Mouse (Mus musculus) liver, adult 2 months (tissue): ENCODE measurements around the gene Rab26. TPM values are rescaled to one million over a fixed set of nuclear protein-coding genes. Genes with fewer than 3 reads are reported as not detected.

ENCODE experiments used
- DNase-seq: peaks from one replicate; pipeline ENCODE4 v3.0.0-alpha.2; 2011; ENCODE audit warnings: low read depth, low spot score; ENCODE audit errors: extremely low read depth
- H3K27ac ChIP-seq: fragments of 200-500 bp; replicated peaks from 2 replicates; pipeline ENCODE4 v1.5.1; 2012; ENCODE audit warnings: low read depth, mild to moderate bottlenecking, control low read depth, inconsistent platforms, low read length; ENCODE audit not compliant: insufficient read depth
- H3K27me3 ChIP-seq: fragments of 200-500 bp; 2 replicates; pipeline ENCODE4 v1.6.1; 2012; ENCODE audit warnings: mild to moderate bottlenecking, moderate library complexity, low read length, inconsistent platforms; ENCODE audit not compliant: control insufficient read depth, insufficient read depth
- H3K36me3 ChIP-seq: fragments of 200-500 bp; 2 replicates; pipeline ENCODE4 v1.6.1; 2012; ENCODE audit warnings: low read length, inconsistent platforms; ENCODE audit not compliant: control insufficient read depth, insufficient read depth
- H3K4me1 ChIP-seq: fragments of 200-500 bp; 2 replicates; pipeline ENCODE4 v1.6.1; 2011; ENCODE audit warnings: low read length; ENCODE audit not compliant: control insufficient read depth, insufficient read depth
- H3K4me3 ChIP-seq: fragments of 200-500 bp; 2 replicates; pipeline ENCODE4 v1.5.1; 2011; ENCODE audit warnings: low read depth, mild to moderate bottlenecking, control low read depth, low read length, moderate library complexity; ENCODE audit not compliant: insufficient read depth
- H3K79me2 ChIP-seq: fragments of 200-500 bp; 2 replicates; pipeline ENCODE4 v1.6.1; 2012; ENCODE audit warnings: inconsistent platforms, mild to moderate bottlenecking, low read length, moderate library complexity; ENCODE audit not compliant: control insufficient read depth, insufficient read depth
- H3K9ac ChIP-seq: fragments of 200-500 bp; 2 replicates; pipeline ENCODE4 v1.6.1; 2012; ENCODE audit warnings: low read depth, mild to moderate bottlenecking, control low read depth, inconsistent platforms, low read length
- CTCF ChIP-seq: fragments of 200-500 bp; IDR thresholded peaks from 2 replicates; pipeline ENCODE4 v1.5.1; 2011; ENCODE audit warnings: low read depth, low read length, control low read depth
- POLR2A ChIP-seq: fragments of 200-500 bp; IDR thresholded peaks from 2 replicates; pipeline ENCODE4 v1.6.1; 2011; ENCODE audit warnings: low read length, control low read depth; ENCODE audit not compliant: insufficient read depth; ENCODE audit errors: extremely low read depth
- WGBS: fragments of 180-500 bp; shearing (Covaris S2); methylation state at CpG from one replicate; pipeline ENCODE4 v1.1.7; 2018; 5-methylcytosine and 5-hydroxymethylcytosine counted together
- polyA plus RNA-seq: library from polyadenylated mRNA; depleted of rRNA; stranded (reverse); fragments of >200 nt; gene quantifications from 2 replicates; pipeline ENCODE4 v1.2.3, GENCODE M21; 2012
- total RNA-seq: library from RNA; depleted of rRNA; stranded (reverse); fragments of >200 nt; gene quantifications from 2 replicates; pipeline ENCODE4 v1.2.3, GENCODE M21; 2014

Gene Rab26
- total and polyA plus RNA-seq, 2 experiments = 0.37 to 0.40 TPM

GRCm38 (mm10) chr17:24567034-24567779, 33.2 kb upstream of the Rab26 start:
- Histone ChIP-seq H3K4me1 (no peaks in the 10 kb centered on the region), H3K79me2 (peaks cover 6% of the 10 kb centered on the region; the same call in 1 of the 2 replicates), H3K27me3 (no peaks in the 10 kb centered on the region), H3K27ac (no peak overlapping the region), H3K9ac (no peak overlapping the region), H3K4me3 (no peak overlapping the region), H3K36me3 (peaks cover 7% of the 10 kb centered on the region; the same call in 1 of the 2 replicates)
- no peak for TF ChIP-seq CTCF
- DNase-seq = no peak
- WGBS = 66% methylated on average over 8 of the region's 8 CpGs

- no peaks in the 10 kb centered on the region for H3K4me1 ChIP-seq
- no peaks in the 10 kb centered on the region for H3K27me3 ChIP-seq
- peaks cover 6% of the 10 kb centered on the region; the same call in 1 of the 2 replicates for H3K79me2 ChIP-seq
- no peak overlapping the region for H3K4me3 ChIP-seq
- DNase-seq = no peak
- 93% methylated on average over 3 of the region's 3 CpGs for WGBS
- H3K9ac ChIP-seq = no peak overlapping the region
- H3K36me3 ChIP-seq = peaks cover 7% of the 10 kb centered on the region; the same call in 1 of the 2 replicates
- TF ChIP-seq POLR2A (no peak), CTCF (no peak)
- no peak overlapping the region for H3K27ac ChIP-seq
These were observed 31.8 kb upstream of the Rab26 start for GRCm38 (mm10) chr17:24565792-24566191.

GRCm38 (mm10) chr17:24565092-24565491, 31.1 kb upstream of the Rab26 start:
- H3K4me1 ChIP-seq = no peaks in the 10 kb centered on the region

GRCm38 (mm10) chr17:24564422-24564821, 30.4 kb upstream of the Rab26 start:
- peaks cover 9% of the 10 kb centered on the region; the same call in 1 of the 2 replicates for H3K79me2 ChIP-seq
- H3K4me1 ChIP-seq = no peaks in the 10 kb centered on the region
- H3K9ac ChIP-seq = no peak overlapping the region
- no peak overlapping the region for H3K4me3 ChIP-seq
- no peak for DNase-seq
- TF ChIP-seq POLR2A = no peak
- no peak for TF ChIP-seq CTCF
- H3K27me3 ChIP-seq = no peaks in the 10 kb centered on the region
- peaks cover 4% of the 10 kb centered on the region; the same call in 1 of the 2 replicates for H3K36me3 ChIP-seq
- no peak overlapping the region for H3K27ac ChIP-seq
- 96% methylated on average over 4 of the region's 4 CpGs for WGBS

More at GRCm38 (mm10) chr17:24565092-24565491, 31.1 kb upstream of the Rab26 start:
- no peak for TF ChIP-seq CTCF
- TF ChIP-seq POLR2A = no peak
- no peak overlapping the region for H3K27ac ChIP-seq
- WGBS = 97% methylated on average over 3 of the region's 3 CpGs
- DNase-seq = no peak
- peaks cover 6% of the 10 kb centered on the region; the same call in 1 of the 2 replicates for H3K36me3 ChIP-seq
- H3K9ac ChIP-seq = no peak overlapping the region
- H3K4me3 ChIP-seq = no peak overlapping the region
- peaks cover 9% of the 10 kb centered on the region; the same call in 1 of the 2 replicates for H3K79me2 ChIP-seq
- H3K27me3 ChIP-seq = no peaks in the 10 kb centered on the region

- no peak overlapping the region for H3K4me3 ChIP-seq
- no peak for DNase-seq
- no peaks in the 10 kb centered on the region for H3K27me3 ChIP-seq
- TF ChIP-seq CTCF = no peak
- TF ChIP-seq POLR2A = no peak
- peaks cover 9% of the 10 kb centered on the region; the same call in 1 of the 2 replicates for H3K79me2 ChIP-seq
- H3K27ac ChIP-seq = no peak overlapping the region
- H3K9ac ChIP-seq = no peak overlapping the region
- H3K36me3 ChIP-seq = no peaks in the 10 kb centered on the region
- H3K4me1 ChIP-seq = no peaks in the 10 kb centered on the region
- 66% methylated on average over 5 of the region's 5 CpGs for WGBS
These were observed 29.6 kb upstream of the Rab26 start for GRCm38 (mm10) chr17:24563638-24564037.

GRCm38 (mm10) chr17:24561592-24561991, 27.6 kb upstream of the Rab26 start:
- Histone ChIP-seq H3K27ac (no peak overlapping the region), H3K9ac (no peak overlapping the region), H3K4me1 (0 out of 2 replicates have a peak, but pooled peaks cover 2% of the 10 kb centered on the region), H3K4me3 (no peak overlapping the region), H3K27me3 (no peaks in the 10 kb centered on the region), H3K36me3 (no peaks in the 10 kb centered on the region), H3K79me2 (peaks cover 19% of the 10 kb centered on the region; the same call in 1 of the 2 replicates)
- WGBS = 79% methylated on average over 2 of the region's 2 CpGs
- no peak for DNase-seq
- TF ChIP-seq CTCF = no peak
- no peak for TF ChIP-seq POLR2A
